Mouse (Mus musculus) lung, adult 2 months (tissue): Measurements from ENCODE around the gene Slc5a3. TPM values are rescaled to one million over a fixed set of nuclear protein-coding genes. Genes with fewer than 3 reads are reported as not detected.

ENCODE experiments used
- DNase-seq: peaks from one replicate; pipeline ENCODE4 v3.0.0; 2022
- H3K4me1 ChIP-seq: fragments of 200-500 bp; 2 replicates; pipeline ENCODE4 v1.6.1; 2011; ENCODE audit warnings: low read length; ENCODE audit not compliant: control insufficient read depth, insufficient read depth
- H3K4me3 ChIP-seq: fragments of 200-500 bp; replicated peaks from 2 replicates; pipeline ENCODE3; 2011; ENCODE audit warnings: low read depth, mild to moderate bottlenecking, control low read depth, low read length; ENCODE audit errors: extremely low read depth
- CTCF ChIP-seq: fragments of 200-500 bp; IDR thresholded peaks from 2 replicates; pipeline ENCODE4 v1.5.1; 2011; ENCODE audit warnings: mild to moderate bottlenecking, low read length, control low read depth; ENCODE audit not compliant: insufficient read depth
- POLR2A ChIP-seq: fragments of 200-500 bp; IDR thresholded peaks from 2 replicates; pipeline ENCODE4 v1.6.1; 2011; ENCODE audit warnings: low read depth, mild to moderate bottlenecking, control low read depth, low read length, borderline replicate concordance; ENCODE audit errors: extremely low read depth
- WGBS: fragments of 180-500 bp; shearing (Covaris S2); methylation state at CpG from one replicate; pipeline ENCODE4 v1.1.7; 2018; 5-methylcytosine and 5-hydroxymethylcytosine counted together
- polyA plus RNA-seq: library from polyadenylated mRNA; depleted of rRNA; stranded (reverse); fragments of >200 nt; gene quantifications from 2 replicates; pipeline ENCODE4 v1.2.3, GENCODE M21; 2012

Gene Slc5a3
- polyA plus RNA-seq, 1 experiment, result 1.4 TPM

DNA sequence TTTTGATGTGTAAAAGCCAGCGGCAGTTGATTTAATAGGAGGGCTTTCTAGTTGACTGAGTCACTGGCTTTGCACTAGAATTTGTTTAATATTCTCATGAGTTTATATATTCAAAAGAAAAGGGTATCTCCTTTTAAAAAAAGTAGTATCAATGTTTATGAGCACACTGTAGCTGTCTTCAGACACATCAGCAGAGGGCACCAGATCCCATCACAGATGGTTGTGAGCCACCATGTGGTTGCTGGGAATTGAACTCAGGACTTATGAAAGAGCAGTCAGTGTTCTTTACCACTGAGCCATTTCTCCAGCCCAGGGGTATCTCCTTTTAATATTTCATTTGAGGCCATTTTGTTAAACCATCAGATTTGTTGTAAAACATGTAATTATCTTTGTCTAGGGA is 4.7 kb downstream of the Slc5a3 start:
- WGBS, result 94% methylated on average over 1 of the region's 1 CpGs

DNA sequence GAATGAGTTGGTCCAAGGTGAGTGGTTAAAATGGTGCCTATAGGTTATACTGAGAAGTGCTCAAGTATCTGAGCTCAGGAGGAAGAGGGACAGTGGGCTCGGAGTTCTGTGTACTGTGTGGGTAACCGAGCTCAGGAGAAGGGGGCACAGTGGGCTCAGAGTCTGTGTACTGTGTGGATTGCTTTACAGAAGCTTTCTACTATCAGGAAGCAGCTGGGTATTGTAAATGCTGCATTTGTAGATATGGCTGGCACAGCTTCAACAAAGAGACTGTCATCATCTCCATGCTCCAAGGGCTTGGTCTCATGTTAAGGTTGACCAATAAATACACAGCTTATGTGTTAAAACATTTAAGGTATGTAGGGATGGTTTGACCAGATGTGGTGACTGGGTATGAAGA is 6.7 kb downstream of the Slc5a3 start:
- no peak overlapping the region for H3K4me3 ChIP-seq
- 79% methylated on average over 2 of the region's 2 CpGs for WGBS
- DNase-seq, result no peak
- no peak for TF ChIP-seq POLR2A
- TF ChIP-seq CTCF, result no peak
- H3K4me1 ChIP-seq, result no peaks in the 10 kb centered on the region; the same call in 1 of the 2 replicates

More for the DNA sequence above, 4.7 kb downstream of the Slc5a3 start:
- H3K4me1 ChIP-seq, result no peaks in the 10 kb centered on the region; the same call in 1 of the 2 replicates
- no peak for DNase-seq
- H3K4me3 ChIP-seq, result no peak overlapping the region
- TF ChIP-seq CTCF (no peak), POLR2A (no peak)

DNA sequence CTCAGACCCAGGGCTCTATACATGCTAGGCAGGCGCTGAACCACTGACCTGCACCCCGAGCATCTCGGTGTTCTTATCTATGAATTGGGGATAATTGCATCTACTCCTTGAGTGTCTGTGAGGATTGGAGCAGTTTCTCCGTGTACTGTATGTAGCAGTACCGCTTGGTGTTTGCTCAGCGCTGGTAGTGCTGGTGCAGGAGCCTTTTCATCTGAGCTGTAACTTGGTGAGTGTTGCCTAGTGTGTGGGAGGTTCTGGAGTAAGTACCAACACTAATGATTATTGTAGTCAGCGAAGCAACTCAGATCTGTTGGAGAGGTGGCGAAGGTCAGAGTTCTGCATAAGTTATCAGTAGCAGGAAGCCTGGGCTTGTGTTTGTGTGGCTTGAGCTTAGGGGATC is 12.2 kb downstream of the Slc5a3 start:
- no peak for TF ChIP-seq CTCF
- no peak for TF ChIP-seq POLR2A
- Histone ChIP-seq H3K4me3 (no peak overlapping the region), H3K4me1 (no peaks in the 10 kb centered on the region)
- WGBS, result 84% methylated on average over 8 of the region's 8 CpGs
- DNase-seq, result no peak

DNA sequence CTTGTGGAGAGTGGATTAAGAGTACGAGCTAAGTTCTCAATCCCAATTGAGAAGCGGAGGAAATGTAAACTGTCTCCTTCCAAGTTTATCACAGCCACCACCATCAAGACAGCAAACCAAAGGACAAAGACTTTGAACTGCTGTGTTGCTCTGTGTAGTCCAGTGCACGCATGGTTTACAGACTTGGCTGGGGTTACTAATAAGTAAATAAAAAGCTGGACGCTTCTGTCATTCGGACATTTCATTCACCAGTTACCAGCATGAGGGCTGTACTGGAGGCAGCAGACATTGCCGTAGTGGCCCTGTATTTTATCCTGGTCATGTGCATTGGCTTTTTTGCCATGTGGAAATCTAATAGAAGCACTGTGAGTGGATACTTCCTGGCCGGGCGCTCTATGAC is 18.7 kb downstream of the Slc5a3 start:
- H3K4me1 ChIP-seq, result no peaks in the 10 kb centered on the region
- WGBS, result 88% methylated on average over 8 of the region's 8 CpGs
- no peak overlapping the region for H3K4me3 ChIP-seq
- no peak for TF ChIP-seq POLR2A
- TF ChIP-seq CTCF, result no peak
- DNase-seq, result no peak

DNA sequence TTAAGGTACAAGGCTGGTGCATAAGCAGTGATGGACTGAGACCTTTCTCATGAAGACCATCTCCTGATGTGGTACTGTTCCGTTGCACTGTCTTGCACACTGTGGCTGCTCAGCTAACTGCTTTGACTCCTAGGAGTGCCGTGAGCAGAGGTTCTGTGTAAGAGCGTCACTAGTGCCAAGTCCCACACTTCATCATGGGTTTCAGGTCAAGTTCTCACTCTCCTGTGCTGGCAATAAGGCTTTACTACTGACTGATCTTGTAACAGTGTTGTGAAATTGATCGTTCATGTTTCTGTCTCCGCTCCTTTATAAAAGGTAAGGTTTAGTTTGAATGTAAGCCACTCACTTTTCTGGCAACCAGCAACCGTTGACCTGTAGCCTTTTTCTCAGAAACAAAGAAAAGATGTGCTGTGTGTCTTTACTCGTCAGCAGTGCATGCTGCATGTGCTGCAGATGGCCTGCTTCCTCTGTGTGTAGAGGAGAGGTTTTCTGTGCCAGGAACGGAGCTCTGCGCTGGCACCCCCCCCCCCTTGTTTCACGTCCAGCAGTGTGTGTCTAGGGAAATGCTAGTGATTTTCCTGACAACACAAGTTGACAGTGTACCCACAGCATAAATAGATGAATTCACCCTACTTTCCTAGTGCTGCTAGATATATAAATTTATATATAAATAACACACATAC is 25.8 kb downstream of the Slc5a3 start:
- Histone ChIP-seq H3K4me1 (no peaks in the 10 kb centered on the region; the same call in 1 of the 2 replicates), H3K4me3 (no peak overlapping the region)
- DNase-seq, result no peak
- 79% methylated on average over 10 of the region's 10 CpGs for WGBS
- TF ChIP-seq POLR2A, result no peak

DNA sequence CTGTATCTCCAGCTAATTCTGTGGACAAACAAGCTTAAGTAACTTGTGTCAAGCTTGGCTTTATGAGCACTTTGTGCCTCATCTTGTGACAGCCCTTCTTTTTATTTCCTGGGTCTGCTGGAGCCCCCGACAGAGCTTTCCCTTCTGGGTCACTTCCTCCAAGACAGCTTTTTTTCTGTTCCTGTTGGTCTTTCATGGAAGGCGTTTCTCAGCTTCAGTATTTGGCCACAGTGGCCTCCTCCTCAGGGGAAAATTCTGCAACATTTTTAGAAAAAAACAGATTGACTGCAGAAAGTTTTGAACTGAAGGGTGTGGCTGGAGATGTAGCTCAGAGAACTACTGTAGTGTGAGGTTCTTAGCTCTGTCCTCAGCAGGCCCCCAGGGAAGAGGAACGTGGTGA is 31.1 kb downstream of the Slc5a3 start:
- Histone ChIP-seq H3K4me1 (no peaks in the 10 kb centered on the region), H3K4me3 (no peak overlapping the region)
- no peak for TF ChIP-seq CTCF
- TF ChIP-seq POLR2A, result no peak
- 47% methylated on average over 3 of the region's 3 CpGs for WGBS
- no peak for DNase-seq

DNA sequence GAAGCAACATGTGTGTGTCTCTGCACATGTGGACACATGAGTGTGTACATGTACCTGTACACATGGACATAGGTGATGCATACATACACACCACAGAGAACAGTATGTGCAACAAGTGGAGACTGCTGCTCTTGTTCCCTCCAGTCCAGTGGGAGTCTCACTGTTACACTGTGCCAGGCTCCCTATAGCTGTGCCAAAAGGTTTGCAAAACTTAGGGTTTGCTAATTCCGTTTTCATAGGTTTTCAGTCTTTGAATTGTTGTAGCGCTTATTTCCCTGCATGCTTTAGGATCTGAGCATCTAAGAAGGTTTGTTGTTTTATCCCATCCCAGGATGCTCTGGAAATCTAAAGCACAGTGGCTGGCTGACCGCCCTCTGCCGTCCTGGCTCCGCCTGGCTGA is 33.8 kb downstream of the Slc5a3 start:
- 79% methylated on average over 5 of the region's 5 CpGs for WGBS
- H3K4me1 ChIP-seq, result no peaks in the 10 kb centered on the region
- H3K4me3 ChIP-seq, result no peak overlapping the region
- no peak for DNase-seq
- TF ChIP-seq POLR2A (no peak), CTCF (no peak)

DNA sequence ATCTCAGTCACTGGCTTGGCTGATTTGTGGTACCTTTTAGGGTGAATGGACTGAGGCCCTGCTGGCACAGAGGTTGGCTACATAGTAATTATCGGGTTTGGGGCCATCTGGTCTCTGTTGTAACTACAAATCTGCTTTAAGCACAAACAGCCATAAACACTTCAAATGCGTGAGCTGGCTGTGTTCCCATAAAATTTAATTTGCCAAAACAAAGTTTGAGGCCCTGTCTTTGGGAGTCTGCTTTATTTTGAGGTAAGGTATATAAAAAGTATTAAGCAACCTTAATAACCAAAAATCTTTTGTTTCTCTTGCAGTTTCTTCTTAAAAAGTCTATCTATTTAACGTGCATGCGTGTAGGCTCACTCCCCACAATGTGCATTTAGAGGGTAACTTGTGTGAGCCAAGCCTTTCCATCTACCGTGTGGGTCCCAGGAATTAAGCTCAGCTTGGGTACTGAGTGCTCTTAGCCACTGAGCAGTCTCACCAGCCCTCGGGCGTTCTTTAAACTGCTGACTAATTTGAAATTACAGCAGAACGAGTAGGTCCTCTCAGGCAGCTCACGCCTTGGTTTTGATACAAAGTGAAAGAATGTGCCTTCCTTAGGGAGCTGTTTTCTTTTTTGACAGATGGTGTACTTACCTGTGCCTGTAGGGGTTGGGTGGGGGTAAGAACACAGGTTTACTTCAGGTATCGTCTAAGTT is 40.4 kb downstream of the Slc5a3 start:
- H3K4me1 ChIP-seq, result no peaks in the 10 kb centered on the region
- no peak overlapping the region for H3K4me3 ChIP-seq
- no peak for TF ChIP-seq CTCF
- TF ChIP-seq POLR2A, result no peak
- DNase-seq, result no peak
- WGBS, result 80% methylated on average over 10 of the region's 10 CpGs

DNA sequence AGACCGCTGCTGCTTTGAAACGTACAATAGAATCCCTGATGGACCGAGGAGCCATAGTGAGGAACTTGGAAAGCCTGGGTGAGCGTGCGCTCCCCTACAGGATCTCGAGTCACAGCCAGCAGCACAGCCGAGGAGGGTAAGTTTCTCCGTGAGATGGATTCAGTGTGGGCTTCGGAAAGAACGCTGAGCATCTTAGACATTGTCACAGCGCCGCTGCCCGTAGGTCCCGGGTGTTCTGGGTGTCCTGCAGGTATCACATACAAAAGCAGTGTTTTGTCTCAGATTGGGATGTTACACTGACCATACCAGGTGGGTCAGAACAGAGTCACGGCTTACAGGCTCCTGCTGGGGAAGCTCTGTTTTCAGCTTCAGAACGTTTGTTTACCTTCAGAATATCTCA is 41.5 kb downstream of the Slc5a3 start:
- WGBS, result 88% methylated on average over 16 of the region's 16 CpGs
- TF ChIP-seq CTCF, result no peak
- no peak for TF ChIP-seq POLR2A
- H3K4me1 ChIP-seq, result no peaks in the 10 kb centered on the region
- no peak for DNase-seq
- H3K4me3 ChIP-seq, result no peak overlapping the region

DNA sequence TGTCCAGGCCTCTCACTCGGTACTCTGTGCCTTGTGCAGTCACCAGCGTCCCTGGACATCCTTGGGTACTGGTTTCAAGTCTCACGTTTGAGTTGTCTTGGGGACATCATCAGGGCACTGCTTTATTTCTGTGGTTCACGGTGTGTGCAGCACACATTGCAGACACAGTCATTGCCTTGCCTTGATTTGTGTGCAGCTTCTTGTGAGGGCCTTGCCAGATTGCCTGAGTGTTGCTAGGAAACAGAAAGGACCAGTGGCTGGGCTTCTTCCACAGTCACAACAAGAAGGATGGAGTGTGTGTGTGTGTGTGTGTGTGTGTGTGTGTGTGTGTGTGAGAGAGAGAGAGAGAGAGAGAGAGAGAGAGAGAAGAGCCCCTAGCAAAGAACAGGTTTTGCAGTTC is 42.0 kb downstream of the Slc5a3 start:
- Histone ChIP-seq H3K4me3 (no peak overlapping the region), H3K4me1 (no peaks in the 10 kb centered on the region)
- DNase-seq, result no peak
- WGBS, result 80% methylated on average over 4 of the region's 4 CpGs
- no peak for TF ChIP-seq CTCF
- no peak for TF ChIP-seq POLR2A
